9 mouse cellular contexts compared by ENCODE assay signal in the genomic region with DNA sequence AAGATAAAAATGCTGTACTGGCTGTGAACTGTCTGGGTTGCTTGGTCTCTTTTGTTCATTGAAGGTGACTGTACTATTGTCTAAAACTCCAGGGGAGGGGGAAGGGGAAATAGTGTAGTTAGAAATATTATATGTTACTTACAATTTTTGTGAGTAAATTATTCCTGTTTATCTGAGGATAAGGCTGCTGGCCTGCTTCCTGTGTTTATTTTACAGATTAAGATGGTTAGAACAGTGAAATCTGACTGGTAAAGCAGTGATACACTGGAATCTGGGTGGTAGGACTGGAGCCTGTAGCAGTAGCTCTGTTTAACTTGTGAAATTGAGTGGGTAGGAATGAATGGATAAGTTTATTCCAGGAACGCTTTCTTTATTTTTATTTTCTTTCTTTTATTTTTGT. TPM values are rescaled to one million over a fixed set of nuclear protein-coding genes. Genes with fewer than 3 reads are reported as not detected.
DNase-seq lines count a peak whose midpoint lies in the region; ATAC-seq and TF ChIP-seq lines count a peak whose summit lies in the region.
"Had no signal": no experiment of that assay in that cellular context is flagged by ENCODE, and none has a peak within 500 bp of the region (broad histone marks: within the 10 kb centered on the region; RNA-seq: fewer than 3 reads in every experiment).

No protein-coding gene starts in this region.

- H3K27me3 ChIP-seq in lung, postnatal 0 days (replicated peaks; ENCODE audit: insufficient read depth, low read length): no peaks in the 10 kb centered on the region
- no peaks in the 10 kb centered on the region for H3K27me3 ChIP-seq in forebrain, embryonic 15.5 days
- H3K27me3 ChIP-seq in liver, embryonic 11.5 days (replicated peaks; ENCODE audit: control insufficient read depth, insufficient read depth, low read length): no peaks in the 10 kb centered on the region
- H3K27me3 ChIP-seq in stomach, embryonic 15.5 days (replicated peaks): no peaks in the 10 kb centered on the region

- peak overlapping the region; percentile 85 for H3K9ac ChIP-seq in lung, postnatal 0 days (replicated peaks; ENCODE audit: low read depth)
- H3K9ac ChIP-seq in forebrain, embryonic 15.5 days (replicated peaks): no peak overlapping the region
- H3K9ac ChIP-seq in liver, embryonic 11.5 days (ENCODE audit: low read depth, low read length): peak overlapping the region; percentile 71
- no peak overlapping the region for H3K9ac ChIP-seq in stomach, embryonic 15.5 days

- intact Hi-C loops in left cerebral cortex, adult 2 months (cut with DNase I): loop anchor here (2.0 kb wide), 1 partner anchor 47 kb away; a partner anchor contains a TSS

- TF ChIP-seq EP300 in lung, postnatal 0 days (IDR thresholded peaks at IDR 0.05): no peak

- H3K36me3 ChIP-seq in lung, postnatal 0 days (ENCODE audit: insufficient read depth, low read length): 0 out of 2 replicates have a peak, but pooled peaks cover 3% of the 10 kb centered on the region
- no peaks in the 10 kb centered on the region for H3K36me3 ChIP-seq in forebrain, embryonic 15.5 days
- H3K36me3 ChIP-seq in liver, embryonic 11.5 days (ENCODE audit: control insufficient read depth, insufficient read depth, low read length): no peaks in the 10 kb centered on the region
- H3K36me3 ChIP-seq in stomach, embryonic 15.5 days: no peaks in the 10 kb centered on the region

- H3K9me3 ChIP-seq in lung, postnatal 0 days (ENCODE audit: low read length): no peaks in the 10 kb centered on the region
- no peaks in the 10 kb centered on the region for H3K9me3 ChIP-seq in forebrain, embryonic 15.5 days
- H3K9me3 ChIP-seq in liver, embryonic 11.5 days (ENCODE audit: control insufficient read depth, low read length): no peaks in the 10 kb centered on the region
- H3K9me3 ChIP-seq in stomach, embryonic 15.5 days: no peaks in the 10 kb centered on the region

- no peak for TF ChIP-seq POLR2A in lung, adult 2 months (IDR thresholded peaks at IDR 0.05; ENCODE audit: borderline replicate concordance, extremely low read depth, low read depth, low read length)

- DNase-seq in lung, postnatal 0 days (ENCODE audit: low spot score): no peak
- no peak for DNase-seq in lung, adult 2 months
- DNase-seq in liver, embryonic 11.5 days (ENCODE audit: low spot score): no peak
- no peak for DNase-seq in kidney, adult 11 months
- DNase-seq in left cerebral cortex, adult 2 months (ENCODE audit: extremely low spot score in 1 of 2, low spot score in 2 of 2): no peak
- DNase-seq in adrenal gland, postnatal 14 days: no peak
- DNase-seq: kidney, postnatal 25 days had no signal

- H3K4me1 ChIP-seq in lung, postnatal 0 days (ENCODE audit: insufficient read depth, low read depth, low read length): peaks cover 19% of the 10 kb centered on the region
- H3K4me1 ChIP-seq in lung, adult 2 months (ENCODE audit: control insufficient read depth, insufficient read depth, low read length): peaks cover 13% of the 10 kb centered on the region
- peaks cover 23% of the 10 kb centered on the region for H3K4me1 ChIP-seq in forebrain, embryonic 15.5 days
- H3K4me1 ChIP-seq in liver, embryonic 11.5 days (replicated peaks; ENCODE audit: control insufficient read depth, insufficient read depth, low read length): peaks cover 15% of the 10 kb centered on the region
- H3K4me1 ChIP-seq in stomach, embryonic 15.5 days: 0 out of 2 replicates have a peak, but pooled peaks cover 3% of the 10 kb centered on the region

- H3K27ac ChIP-seq in lung, postnatal 0 days (ENCODE audit: low read length): 0 out of 2 replicates have a peak overlapping the region, but pooled peaks have one; percentile 34
- no peak overlapping the region for H3K27ac ChIP-seq in forebrain, embryonic 15.5 days (replicated peaks)
- H3K27ac ChIP-seq in liver, embryonic 11.5 days (ENCODE audit: low read depth, low read length): no peak overlapping the region
- H3K27ac ChIP-seq in stomach, embryonic 15.5 days: no peak overlapping the region
- no peak overlapping the region for H3K27ac ChIP-seq in left cerebral cortex, adult 2 months

- 42% methylated on average over 1 of the region's 1 CpGs for WGBS in lung, postnatal 0 days
- WGBS in lung, adult 2 months: 45% methylated on average over 1 of the region's 1 CpGs
- 100% methylated on average over 1 of the region's 1 CpGs for WGBS in forebrain, embryonic 15.5 days
- 86% methylated on average over 1 of the region's 1 CpGs for WGBS in liver, embryonic 11.5 days
- WGBS in stomach, embryonic 15.5 days: 88% methylated on average over 1 of the region's 1 CpGs

- peak overlapping the region; percentile 62 for H3K4me2 ChIP-seq in lung, postnatal 0 days (replicated peaks; ENCODE audit: low read depth, low read length)
- H3K4me2 ChIP-seq in forebrain, embryonic 15.5 days (replicated peaks): peak overlapping the region; percentile 54
- peak overlapping the region; percentile 73 for H3K4me2 ChIP-seq in liver, embryonic 11.5 days
- peak overlapping the region; percentile 70 for H3K4me2 ChIP-seq in stomach, embryonic 15.5 days

- TF ChIP-seq CTCF in lung, postnatal 0 days (IDR thresholded peaks at IDR 0.05): no peak
- TF ChIP-seq CTCF in lung, adult 2 months (IDR thresholded peaks at IDR 0.05; ENCODE audit: insufficient read depth, low read length): no peak
- no peak for TF ChIP-seq CTCF in left cerebral cortex, adult 2 months (IDR thresholded peaks at IDR 0.05)

- ATAC-seq in lung, postnatal 0 days: no peak
- ATAC-seq in forebrain, embryonic 15.5 days (replicated peaks): no peak
- no peak for ATAC-seq in liver, embryonic 11.5 days (replicated peaks; ENCODE audit: low FRiP score)
- no peak for ATAC-seq in stomach, embryonic 15.5 days (ENCODE audit: insufficient read depth, low FRiP score, low read depth)

- peak overlapping the region; percentile 87 for H3K4me3 ChIP-seq in lung, postnatal 0 days (ENCODE audit: low read depth, low read length)
- no peak overlapping the region for H3K4me3 ChIP-seq in lung, adult 2 months (replicated peaks; ENCODE audit: extremely low read depth, low read depth, low read length)
- peak overlapping the region; percentile 71; the same call in 1 of the 2 replicates for H3K4me3 ChIP-seq in forebrain, embryonic 15.5 days
- peak overlapping the region; percentile 72 for H3K4me3 ChIP-seq in liver, embryonic 11.5 days (ENCODE audit: low read depth, low read length)
- peak overlapping the region; percentile 92 for H3K4me3 ChIP-seq in stomach, embryonic 15.5 days (replicated peaks)
- H3K4me3 ChIP-seq in left cerebral cortex, adult 2 months: no peak overlapping the region

RNA-seq across cellular contexts. Expression of a gene that starts 1.5 kb away (rescaled TPM):
- 57.2 and 61.1 TPM in 2 replicates for polyA plus RNA-seq in lung, postnatal 0 days (2015; fragmentation: Nextera tagmentation; extraction: Ambion mirVana)
- polyA plus RNA-seq in lung, adult 2 months (2012; rRNA removed): 23.2 and 29.3 TPM in 2 replicates
- polyA plus RNA-seq in forebrain, embryonic 15.5 days (2015; fragmentation: Nextera tagmentation; extraction: Ambion mirVana): 39.2 and 40.4 TPM in 2 replicates
- 48.6 and 56.8 TPM in 2 replicates for polyA plus RNA-seq in liver, embryonic 11.5 days (2014; fragmentation: Nextera tagmentation; extraction: Ambion mirVana)
- polyA plus RNA-seq in stomach, embryonic 15.5 days (2015; fragmentation: Nextera tagmentation; extraction: Ambion mirVana): 59.0 and 64.3 TPM in 2 replicates
- total RNA-seq in left cerebral cortex, adult 2 months (2021): 10 to 100 TPM; 11.8 to 12.9 TPM
- 57.8 and 58.8 TPM in 2 replicates for total RNA-seq in adrenal gland, postnatal 14 days (2021)

RNA-seq across cellular contexts. Expression of a gene that starts 1.6 kb away (rescaled TPM):
- polyA plus RNA-seq in lung, postnatal 0 days (2015; fragmentation: Nextera tagmentation; extraction: Ambion mirVana): 23.2 and 23.6 TPM in 2 replicates
- polyA plus RNA-seq in lung, adult 2 months (2012; rRNA removed): 35.6 and 41.5 TPM in 2 replicates
- 22.8 and 23.6 TPM in 2 replicates for polyA plus RNA-seq in forebrain, embryonic 15.5 days (2015; fragmentation: Nextera tagmentation; extraction: Ambion mirVana)
- polyA plus RNA-seq in liver, embryonic 11.5 days (2014; fragmentation: Nextera tagmentation; extraction: Ambion mirVana): 26.9 and 29.9 TPM in 2 replicates
- polyA plus RNA-seq in stomach, embryonic 15.5 days (2015; fragmentation: Nextera tagmentation; extraction: Ambion mirVana): 24.9 and 28.5 TPM in 2 replicates
- 10 to 100 TPM; 35.1 to 41.0 TPM for total RNA-seq in left cerebral cortex, adult 2 months (2021)
- 33.5 and 35.6 TPM in 2 replicates for total RNA-seq in adrenal gland, postnatal 14 days (2021)

RNA-seq across cellular contexts. Expression of a gene that starts 46.4 kb away (rescaled TPM):
- polyA plus RNA-seq in lung, postnatal 0 days (2015; fragmentation: Nextera tagmentation; extraction: Ambion mirVana): 91.6 and 94.2 TPM in 2 replicates
- polyA plus RNA-seq in lung, adult 2 months (2012; rRNA removed): 20.9 and 31.5 TPM in 2 replicates
- 104 and 125 TPM in 2 replicates for polyA plus RNA-seq in forebrain, embryonic 15.5 days (2015; fragmentation: Nextera tagmentation; extraction: Ambion mirVana)
- polyA plus RNA-seq in liver, embryonic 11.5 days (2014; fragmentation: Nextera tagmentation; extraction: Ambion mirVana): 155 and 156 TPM in 2 replicates
- 136 and 146 TPM in 2 replicates for polyA plus RNA-seq in stomach, embryonic 15.5 days (2015; fragmentation: Nextera tagmentation; extraction: Ambion mirVana)
- 10 to 100 TPM; 42.3 to 43.4 TPM for total RNA-seq in left cerebral cortex, adult 2 months (2021)
- total RNA-seq in adrenal gland, postnatal 14 days (2021): 67.1 and 70.0 TPM in 2 replicates

RNA-seq across cellular contexts. Expression of a gene that starts 46.6 kb away (rescaled TPM):
- polyA plus RNA-seq in lung, postnatal 0 days (2015; fragmentation: Nextera tagmentation; extraction: Ambion mirVana): 9.6 and 10.0 TPM in 2 replicates
- polyA plus RNA-seq in lung, adult 2 months (2012; rRNA removed): 6.3 and 7.9 TPM in 2 replicates
- 17.8 and 19.5 TPM in 2 replicates for polyA plus RNA-seq in forebrain, embryonic 15.5 days (2015; fragmentation: Nextera tagmentation; extraction: Ambion mirVana)
- polyA plus RNA-seq in liver, embryonic 11.5 days (2014; fragmentation: Nextera tagmentation; extraction: Ambion mirVana): 30.7 and 30.8 TPM in 2 replicates
- 18.6 and 19.1 TPM in 2 replicates for polyA plus RNA-seq in stomach, embryonic 15.5 days (2015; fragmentation: Nextera tagmentation; extraction: Ambion mirVana)
- total RNA-seq in left cerebral cortex, adult 2 months (2021): 10 to 100 TPM; 12.1 to 14.4 TPM
- total RNA-seq in adrenal gland, postnatal 14 days (2021): 21.4 and 26.3 TPM in 2 replicates

Comparison
In these comparisons a context has a peak if more than half of its experiments do, and no peak if none do; other contexts are left out.
1. H3K4me3 ChIP-seq: peak in lung, postnatal 0 days (single experiment), forebrain, embryonic 15.5 days (single experiment), liver, embryonic 11.5 days (single experiment) and stomach, embryonic 15.5 days (single experiment); none in lung, adult 2 months (single experiment) and left cerebral cortex, adult 2 months (single experiment).
2. H3K9ac ChIP-seq: peak in lung, postnatal 0 days (single experiment) and liver, embryonic 11.5 days (single experiment); none in forebrain, embryonic 15.5 days (single experiment) and stomach, embryonic 15.5 days (single experiment).
3. Peak in every context shown above with its lines, with median percentiles within 50 percentile points of each other: H3K4me2 ChIP-seq.